Mouse (Mus musculus): ENCODE measurements around the gene Tcea2.

Tcea2 gene

DNA sequence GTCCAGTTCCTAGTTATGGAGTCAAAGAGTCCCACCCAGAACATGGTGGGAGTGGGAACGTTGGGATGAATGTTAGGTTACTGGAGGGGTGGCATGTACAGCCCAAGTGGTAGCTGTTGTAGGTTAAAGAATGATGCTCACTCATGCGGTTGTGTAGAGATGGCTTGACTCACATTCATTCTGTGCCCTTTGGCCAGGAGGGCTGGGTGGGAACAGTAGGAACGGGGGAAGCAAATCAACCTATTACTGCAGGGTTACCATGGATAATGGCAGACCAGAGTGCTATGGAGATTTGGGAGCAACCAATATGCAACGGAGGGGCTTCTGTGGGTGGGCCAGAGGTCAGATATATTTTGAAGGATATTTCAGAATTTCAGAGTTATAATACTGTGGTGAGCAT lies 5.2 kb upstream of the Tcea2 start:
- no peak for DNase-seq (ENCODE audit: low read depth in 2 of 2, low spot score in 2 of 2)

- DNase-seq (ENCODE audit: low read depth in 2 of 2, low spot score in 2 of 2), result no peak
Measured at GRCm38 (mm10) chr2:181675454-181675853, 4.7 kb upstream of the Tcea2 start.

DNA sequence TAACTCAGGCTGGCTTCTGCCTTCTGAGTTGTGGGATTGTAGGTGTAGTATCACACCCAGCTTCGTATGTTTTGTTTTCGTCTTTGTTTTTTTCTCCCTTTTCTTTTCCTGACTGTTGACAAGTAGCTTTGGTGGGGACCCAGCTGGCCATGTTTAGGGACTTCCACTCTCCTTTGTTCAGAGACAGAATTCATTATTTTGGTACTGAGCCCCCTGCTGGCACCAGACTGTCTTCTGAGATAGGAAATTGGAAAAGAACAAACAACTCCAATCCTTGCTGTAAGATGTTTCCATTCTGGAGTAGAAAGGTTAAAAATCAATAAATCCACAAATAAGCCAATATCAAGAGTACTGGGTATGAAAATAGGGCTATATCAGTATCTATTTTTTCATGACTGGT lies 3.7 kb upstream of the Tcea2 start:
- no peak for DNase-seq (ENCODE audit: low read depth in 2 of 2, low spot score in 2 of 2)

GRCm38 (mm10) chr2:181677096-181677754 lies 2.9 kb upstream of the Tcea2 start:
- DNase-seq (ENCODE audit: low read depth in 2 of 2, low spot score in 2 of 2), result no peak

DNA sequence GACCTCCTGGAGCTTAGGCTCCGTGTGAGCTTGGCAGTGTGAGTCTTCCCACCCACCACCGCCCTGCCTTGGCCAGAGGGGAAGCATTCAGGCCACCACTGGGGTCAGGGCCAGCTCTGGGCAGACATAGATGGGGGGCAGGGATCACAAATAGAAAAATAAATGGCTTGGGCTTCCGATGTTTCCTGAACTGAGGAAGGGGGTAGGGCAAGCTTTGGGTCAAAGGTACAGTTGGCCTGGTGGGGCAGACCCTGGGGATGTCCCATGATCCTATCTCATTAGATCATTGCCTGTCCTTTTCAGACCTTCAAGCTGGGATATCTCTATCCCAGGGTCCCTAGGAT lies 2.4 kb upstream of the Tcea2 start:
- DNase-seq (ENCODE audit: low read depth in 2 of 2, low spot score in 2 of 2), result no peak

GRCm38 (mm10) chr2:181678780-181679179 lies 1.3 kb upstream of the Tcea2 start:
- DNase-seq (ENCODE audit: low read depth in 2 of 2, low spot score in 2 of 2), result peak; percentile 59 to 69

DNA sequence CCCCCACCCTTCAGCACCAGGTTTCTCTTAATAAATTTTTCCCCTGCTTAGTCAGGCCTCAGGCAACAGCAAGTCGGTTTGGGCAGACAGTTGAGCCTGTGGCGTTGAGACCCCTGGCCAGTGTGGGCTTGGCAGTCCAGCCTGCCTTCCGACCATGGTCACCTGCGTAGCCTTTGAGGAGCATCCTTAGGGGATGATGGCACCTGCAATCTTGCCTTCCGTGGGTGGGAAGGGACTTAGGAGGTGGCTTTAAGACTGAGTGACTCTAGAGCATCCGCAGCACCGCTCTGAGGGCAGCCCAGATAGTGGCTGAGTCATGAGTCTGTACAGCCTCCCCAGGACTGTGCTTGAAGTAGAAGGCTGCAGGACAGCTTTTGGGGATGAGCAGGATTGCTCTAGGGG lies 607 bp downstream of the Tcea2 start:
- DNase-seq (ENCODE audit: low read depth in 2 of 2, low spot score in 2 of 2), result peak in 1 of 2 experiments; percentile 20

GRCm38 (mm10) chr2:181681978-181682377 lies 1.9 kb downstream of the Tcea2 start:
- no peak for DNase-seq (ENCODE audit: low read depth in 2 of 2, low spot score in 2 of 2)

- DNase-seq (ENCODE audit: low read depth in 2 of 2, low spot score in 2 of 2), result no peak
Measured at GRCm38 (mm10) chr2:181683381-181683780, 3.3 kb downstream of the Tcea2 start.

- DNase-seq (ENCODE audit: low read depth in 2 of 2, low spot score in 2 of 2), result no peak
Measured at GRCm38 (mm10) chr2:181684713-181685112, 4.6 kb downstream of the Tcea2 start.

GRCm38 (mm10) chr2:181685686-181686085 lies 5.6 kb downstream of the Tcea2 start:
- no peak for DNase-seq (ENCODE audit: low read depth in 2 of 2, low spot score in 2 of 2)

DNA sequence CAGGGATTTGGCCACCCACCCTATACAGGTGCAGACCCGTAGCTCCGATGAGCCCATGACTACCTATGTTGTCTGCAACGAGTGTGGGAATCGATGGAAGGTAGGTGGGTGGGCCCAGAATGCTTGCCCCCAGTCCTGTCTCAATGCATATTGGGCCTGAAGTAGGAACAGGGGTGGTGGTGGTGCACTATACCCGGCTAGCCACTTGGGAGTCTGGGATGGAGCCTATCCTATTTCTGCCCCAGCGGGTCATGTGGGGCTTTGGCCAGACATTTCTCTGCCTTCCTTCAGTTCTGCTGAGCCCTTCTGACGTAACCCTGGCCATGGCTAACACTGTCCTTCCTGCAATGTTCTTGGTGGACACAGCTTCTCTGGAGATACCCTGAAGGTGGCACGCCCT lies 7.5 kb downstream of the Tcea2 start:
- DNase-seq (ENCODE audit: low read depth in 2 of 2, low spot score in 2 of 2), result no peak

GRCm38 (mm10) chr2:181689466-181690160 lies 9.5 kb downstream of the Tcea2 start:
- DNase-seq (ENCODE audit: low read depth in 2 of 2, low spot score in 2 of 2), result no peak

GRCm38 (mm10) chr2:181691083-181691482 lies 11.0 kb downstream of the Tcea2 start:
- no peak for DNase-seq (ENCODE audit: low read depth in 2 of 2, low spot score in 2 of 2)

DNA sequence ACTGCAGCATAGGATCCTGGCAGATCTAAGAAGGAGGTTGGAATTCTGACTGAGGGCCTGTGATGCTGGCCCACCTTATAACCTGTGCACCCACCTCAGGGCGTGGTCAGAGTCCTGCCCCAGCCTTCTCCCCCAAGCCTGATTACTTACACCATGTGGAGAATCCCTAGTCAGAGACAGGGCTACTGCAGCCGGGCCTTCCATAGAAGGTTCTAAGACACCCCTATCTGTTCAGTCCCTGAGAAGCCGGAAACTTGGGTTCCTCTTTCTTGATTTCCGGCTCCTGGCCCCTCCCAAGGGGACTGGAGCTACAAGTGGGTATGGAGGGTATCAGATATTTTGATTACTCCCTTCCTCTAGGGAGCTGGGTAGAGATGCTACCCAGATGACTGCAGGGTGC lies 11.5 kb downstream of the Tcea2 start:
- peak in 1 of 2 experiments; percentile 20 for DNase-seq (ENCODE audit: low read depth in 2 of 2, low spot score in 2 of 2)

- no peak for DNase-seq (ENCODE audit: low read depth in 2 of 2, low spot score in 2 of 2)
Measured at GRCm38 (mm10) chr2:181692304-181692703, 12.2 kb downstream of the Tcea2 start.

- peak; percentile 66 to 78 for DNase-seq (ENCODE audit: low read depth in 2 of 2, low spot score in 2 of 2)
Measured at GRCm38 (mm10) chr2:181693339-181694280, 13.5 kb downstream of the Tcea2 start, which contains the start of gene Rgs19. Rgs19 (minus strand) TSS chr2:181693977.

GRCm38 (mm10) chr2:181694581-181694980 lies 14.5 kb downstream of the Tcea2 start:
- DNase-seq (ENCODE audit: low read depth in 2 of 2, low spot score in 2 of 2), result no peak

DNA sequence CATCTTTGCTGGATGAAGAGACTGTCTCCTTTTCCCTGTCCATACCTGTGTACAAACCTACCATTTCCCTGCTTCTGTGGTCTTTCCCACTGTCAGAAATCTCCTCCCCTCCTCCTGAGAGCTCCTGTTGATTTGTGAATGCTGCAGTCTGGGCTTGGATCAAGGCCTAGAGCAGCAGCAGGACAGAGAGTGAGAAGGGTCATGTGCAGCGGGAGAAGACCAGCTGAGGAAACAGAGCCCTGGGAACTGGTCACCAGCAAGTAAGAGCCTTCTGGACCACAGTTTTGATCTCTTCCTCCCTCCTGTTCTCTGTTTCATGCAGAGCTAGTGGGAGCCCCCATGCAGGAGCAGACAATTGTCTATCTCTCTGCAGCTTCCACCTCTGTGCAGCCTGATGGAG lies 15.7 kb downstream of the Tcea2 start:
- DNase-seq (ENCODE audit: low read depth in 2 of 2, low spot score in 2 of 2), result no peak

- DNase-seq (ENCODE audit: low read depth in 2 of 2, low spot score in 2 of 2), result no peak
Measured at GRCm38 (mm10) chr2:181696801-181697420, 16.8 kb downstream of the Tcea2 start.

DNA sequence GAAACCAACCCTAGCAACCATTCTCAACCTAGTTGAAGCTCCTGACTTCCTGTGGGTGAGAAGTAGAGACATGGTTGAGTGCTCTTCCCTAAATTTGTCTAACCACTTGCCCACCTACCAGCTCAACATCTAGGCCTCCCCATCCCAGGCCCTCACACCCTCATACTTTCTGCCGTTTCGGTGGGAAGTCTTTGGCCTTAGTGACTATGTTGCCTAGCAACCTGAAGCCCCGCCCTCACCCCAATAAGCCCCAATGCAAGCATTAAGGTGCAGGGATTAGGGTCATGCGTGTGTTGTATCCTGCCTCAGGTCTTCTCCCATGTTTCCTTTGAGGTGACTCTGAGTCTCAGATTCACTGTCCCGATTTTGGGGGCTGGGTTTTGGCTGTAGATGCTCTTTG lies 18.1 kb downstream of the Tcea2 start, which contains the start of gene Lkaaear1:
TSS of gene Lkaaear1 (minus strand) at position 202 of the 400 bp plus-strand sequence.
- DNase-seq (ENCODE audit: low read depth in 2 of 2, low spot score in 2 of 2), result no peak
